Mouse (Mus musculus) gastrocnemius, adult 2 months (tissue): ENCODE measurements at regions not wholly inside any gene's neighbourhood (a gene's known extent, or its start where the extent isn't known, plus 50 kb on each side); places are given as distances from the start of the nearest gene placed in this dataset.

Source experiments
- DNase-seq: peaks from one replicate; pipeline ENCODE4 v3.0.0; 2022
- H3K27ac ChIP-seq: fragments of 200-600 bp; 2 replicates; pipeline ENCODE4 v1.8.1; 2022; ENCODE audit warnings: mild to moderate bottlenecking
- H3K4me3 ChIP-seq: fragments of 200-600 bp; 2 replicates; pipeline ENCODE4 v1.8.1; 2022; ENCODE audit warnings: mild to moderate bottlenecking, moderate library complexity
- CTCF ChIP-seq: fragments of 200-600 bp; IDR thresholded peaks from 2 replicates; pipeline ENCODE4 v1.8.1; 2022; ENCODE audit warnings: antibody characterized with exemption, mild to moderate bottlenecking, moderate library complexity
- intact Hi-C: fragments of 180-260 bp; cut with DNase I; formaldehyde crosslinking; loops from one replicate; pipeline ENCODE4 v1.15.1; 2025

DNA sequence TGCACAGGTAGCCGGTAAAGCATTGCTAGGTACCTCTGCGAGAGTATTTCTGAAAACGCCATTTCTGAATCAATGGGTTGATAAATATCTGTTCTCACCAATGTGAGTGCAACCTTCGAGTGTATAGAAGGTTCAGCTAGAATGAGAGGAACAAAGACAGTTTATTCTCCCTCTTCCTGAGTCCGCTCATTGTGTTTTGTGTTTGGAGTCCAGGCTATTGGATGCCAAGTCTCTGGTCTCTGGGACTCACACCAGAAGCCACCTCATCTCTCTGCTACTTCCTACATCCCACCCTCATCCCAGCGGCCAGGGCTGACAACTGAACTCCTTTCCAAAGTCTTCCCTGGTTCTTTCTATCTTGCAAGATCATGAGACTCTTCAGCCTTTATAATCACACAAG is 62.7 kb downstream of the Lrrc30 start:
- H3K4me3 ChIP-seq: no peak overlapping the region
- DNase-seq: no peak
- TF ChIP-seq CTCF: no peak
- intact Hi-C loops: loop anchor here (10.0 kb wide), 1 partner anchor 55 kb away; no protein-coding TSS in a partner anchor
- peak overlapping the region; percentile 49; the same call in 1 of the 2 replicates for H3K27ac ChIP-seq

DNA sequence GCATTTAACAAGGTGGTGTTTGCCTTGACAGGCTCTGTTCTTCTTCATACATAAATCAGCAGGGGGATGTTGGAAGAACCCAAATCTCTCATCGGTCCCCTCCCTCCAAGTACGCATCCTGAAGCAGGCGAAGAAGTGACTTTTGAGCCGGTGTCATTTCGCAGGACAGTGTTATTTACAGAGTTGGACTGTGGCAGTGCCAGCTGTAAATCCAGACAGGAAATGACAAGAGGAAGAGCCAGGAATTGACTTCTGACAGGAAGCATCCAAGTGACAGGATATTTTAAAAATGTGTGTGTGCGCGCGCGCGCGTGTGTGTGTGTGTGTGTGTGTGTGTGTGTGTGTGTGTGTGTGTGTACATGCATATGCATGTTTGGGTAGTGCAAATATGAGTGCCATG is 66.3 kb downstream of the Lrrc30 start:
- DNase-seq: no peak
- Histone ChIP-seq H3K4me3 (no peak overlapping the region), H3K27ac (peak overlapping the region; percentile 75)
- TF ChIP-seq CTCF: no peak
- intact Hi-C loops: loop anchor here (10.0 kb wide), 1 partner anchor 51 kb away; no protein-coding TSS in a partner anchor

DNA sequence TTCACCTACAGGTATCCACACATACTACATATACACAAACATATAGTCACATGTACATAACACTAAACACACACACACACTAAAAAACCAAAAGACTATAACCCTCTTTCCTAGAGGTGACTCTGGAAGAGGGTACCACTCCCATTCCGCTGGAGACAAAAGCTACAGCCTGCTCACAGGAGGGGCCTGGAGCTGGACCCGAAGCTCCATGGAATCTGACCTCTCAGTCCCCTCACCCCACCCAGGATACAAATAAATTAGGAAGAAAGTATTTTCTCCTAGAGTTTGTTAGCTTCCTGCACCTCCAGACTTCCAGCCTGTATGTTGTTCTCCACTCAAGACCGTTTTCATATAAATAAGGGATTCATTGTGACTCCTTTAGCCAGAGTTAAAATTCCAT is 66.8 kb downstream of the Lrrc30 start:
- intact Hi-C loops: loop anchor here (10.0 kb wide), 1 partner anchor 51 kb away; no protein-coding TSS in a partner anchor
- peak overlapping the region; percentile 75 for H3K27ac ChIP-seq

DNA sequence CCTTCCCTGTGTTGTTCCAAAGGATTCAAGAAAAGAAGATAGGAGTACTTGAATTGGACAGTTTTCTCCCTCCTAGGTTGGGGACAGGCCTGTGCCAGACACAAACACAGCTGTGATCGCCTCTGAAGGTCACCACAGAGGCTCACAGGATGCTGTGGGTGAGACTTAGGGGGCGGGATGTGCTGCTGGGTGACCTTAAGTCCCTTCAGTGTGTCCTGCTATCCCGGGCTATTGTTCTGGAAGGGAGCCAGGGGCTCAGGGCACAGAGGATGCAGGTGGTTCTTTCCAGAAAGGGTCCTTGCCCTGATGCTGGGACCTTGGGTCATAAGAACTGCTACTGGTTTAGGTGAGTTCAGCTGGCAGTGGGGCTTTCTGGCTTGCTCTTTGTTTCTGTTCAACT is 67.7 kb downstream of the Lrrc30 start:
- peak overlapping the region; percentile 75 for H3K27ac ChIP-seq
- no peak overlapping the region for H3K4me3 ChIP-seq
- intact Hi-C loops: loop anchor here (10.0 kb wide), 1 partner anchor 50 kb away; no protein-coding TSS in a partner anchor
- no peak for TF ChIP-seq CTCF
- DNase-seq: peak; percentile 27

More for the DNA sequence above, 66.8 kb downstream of the Lrrc30 start:
- H3K4me3 ChIP-seq: no peak overlapping the region
- no peak for DNase-seq
- no peak for TF ChIP-seq CTCF

DNA sequence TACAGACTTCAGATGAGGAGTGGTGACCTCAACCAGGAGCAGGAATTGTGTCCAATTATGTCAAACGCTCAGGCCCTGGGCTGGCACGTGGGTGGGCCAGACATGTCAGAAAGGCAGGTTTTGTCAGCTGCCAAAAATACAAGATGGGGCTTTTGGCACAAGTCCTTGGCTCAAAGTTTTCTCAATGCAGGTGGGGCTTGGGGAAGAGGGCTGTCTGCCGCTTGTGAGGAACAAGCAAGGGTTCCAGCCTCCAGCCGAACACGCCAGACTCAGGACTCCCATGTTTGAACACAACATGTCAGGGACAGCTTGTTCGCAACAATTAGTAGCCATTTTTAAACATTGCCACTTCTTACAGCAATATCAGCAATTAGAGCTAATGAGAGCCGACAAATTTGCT is 69.5 kb downstream of the Lrrc30 start:
- intact Hi-C loops: loop anchor here (10.0 kb wide), 1 partner anchor 48 kb away; no protein-coding TSS in a partner anchor
- TF ChIP-seq CTCF: no peak
- H3K27ac ChIP-seq: peak overlapping the region; percentile 72
- DNase-seq: no peak
- no peak overlapping the region for H3K4me3 ChIP-seq

DNA sequence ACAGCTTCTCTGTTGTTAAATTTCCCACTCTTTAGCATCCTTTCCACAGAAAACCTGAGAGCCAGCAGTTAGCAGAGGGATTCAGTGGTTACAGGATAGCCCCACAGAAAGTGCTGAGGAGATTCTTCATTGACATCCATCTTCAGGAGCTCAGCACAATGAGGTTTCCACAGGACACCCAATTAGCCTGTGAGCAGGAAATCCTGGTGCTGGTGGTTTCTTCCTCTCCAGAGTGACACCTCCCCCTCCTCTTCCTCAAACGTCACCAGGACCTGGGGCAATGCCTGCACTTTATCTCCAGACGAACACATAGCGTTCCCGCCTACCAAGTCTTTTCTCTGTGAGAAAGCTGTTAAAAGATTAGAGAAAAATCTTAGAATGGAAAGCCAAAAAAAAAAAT is 70.7 kb downstream of the Lrrc30 start:
- DNase-seq: no peak
- TF ChIP-seq CTCF: no peak
- Histone ChIP-seq H3K27ac (peak overlapping the region; percentile 72), H3K4me3 (no peak overlapping the region)
- intact Hi-C loops: loop anchor here (10.0 kb wide), 1 partner anchor 47 kb away; no protein-coding TSS in a partner anchor

DNA sequence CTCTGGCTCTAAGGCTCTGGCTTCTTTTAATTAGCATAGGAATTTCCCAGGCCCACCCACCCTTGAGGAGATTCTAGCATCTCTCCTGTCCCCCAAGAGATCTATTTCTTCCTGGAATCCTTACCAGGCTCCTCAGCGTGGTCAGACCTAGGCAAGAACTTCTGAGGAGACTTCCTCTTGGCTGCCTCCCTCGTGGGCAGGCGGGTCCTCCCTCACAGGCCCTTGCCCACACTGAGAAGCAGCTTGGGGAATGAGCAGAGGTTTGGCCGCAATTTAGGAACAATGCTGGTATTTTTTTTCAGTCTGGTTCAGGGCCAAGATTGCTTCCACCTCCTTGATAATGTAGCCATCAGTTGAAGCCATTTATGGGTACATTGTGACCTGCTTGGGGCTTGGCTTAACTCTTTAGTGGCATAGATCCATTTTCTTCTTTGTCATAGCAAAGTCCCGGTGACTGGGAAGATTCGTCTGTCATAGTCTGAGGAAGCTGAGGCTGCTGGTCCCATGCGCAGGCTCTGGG is 75.1 kb downstream of the Lrrc30 start:
- H3K4me3 ChIP-seq: no peak overlapping the region
- TF ChIP-seq CTCF: no peak
- no peak for DNase-seq
- intact Hi-C loops: no loop called here
- H3K27ac ChIP-seq: peak overlapping the region; percentile 53

DNA sequence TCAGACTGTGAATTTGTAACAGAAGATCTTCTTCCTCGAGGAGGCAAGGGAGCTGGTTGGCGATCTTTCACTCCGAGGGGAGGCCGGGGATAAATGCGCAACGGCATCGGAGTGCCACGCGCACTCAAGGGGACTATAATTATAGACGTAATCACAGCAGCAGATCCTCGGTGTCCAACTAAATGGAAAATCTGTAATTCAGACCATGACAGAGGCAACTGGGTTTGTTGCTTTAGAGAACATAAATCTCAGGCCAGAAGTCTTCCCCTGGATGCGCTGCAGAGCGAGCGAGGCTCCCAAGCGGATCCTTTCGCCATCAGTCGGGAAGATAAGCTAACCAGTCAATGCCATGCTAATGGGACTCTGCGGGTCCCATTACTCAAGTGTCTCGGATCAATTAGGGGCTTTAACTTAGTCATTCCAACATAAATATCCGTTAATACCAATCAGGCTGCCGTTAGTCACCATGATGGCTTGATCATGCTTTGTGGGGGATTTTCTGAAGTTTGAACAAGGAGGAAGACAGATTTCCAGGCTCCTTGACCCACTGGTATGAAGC is 79.9 kb downstream of the Lrrc30 start:
- no peak for DNase-seq
- H3K4me3 ChIP-seq: no peak overlapping the region
- TF ChIP-seq CTCF: no peak
- intact Hi-C loops: no loop called here
- H3K27ac ChIP-seq: no peak overlapping the region

DNA sequence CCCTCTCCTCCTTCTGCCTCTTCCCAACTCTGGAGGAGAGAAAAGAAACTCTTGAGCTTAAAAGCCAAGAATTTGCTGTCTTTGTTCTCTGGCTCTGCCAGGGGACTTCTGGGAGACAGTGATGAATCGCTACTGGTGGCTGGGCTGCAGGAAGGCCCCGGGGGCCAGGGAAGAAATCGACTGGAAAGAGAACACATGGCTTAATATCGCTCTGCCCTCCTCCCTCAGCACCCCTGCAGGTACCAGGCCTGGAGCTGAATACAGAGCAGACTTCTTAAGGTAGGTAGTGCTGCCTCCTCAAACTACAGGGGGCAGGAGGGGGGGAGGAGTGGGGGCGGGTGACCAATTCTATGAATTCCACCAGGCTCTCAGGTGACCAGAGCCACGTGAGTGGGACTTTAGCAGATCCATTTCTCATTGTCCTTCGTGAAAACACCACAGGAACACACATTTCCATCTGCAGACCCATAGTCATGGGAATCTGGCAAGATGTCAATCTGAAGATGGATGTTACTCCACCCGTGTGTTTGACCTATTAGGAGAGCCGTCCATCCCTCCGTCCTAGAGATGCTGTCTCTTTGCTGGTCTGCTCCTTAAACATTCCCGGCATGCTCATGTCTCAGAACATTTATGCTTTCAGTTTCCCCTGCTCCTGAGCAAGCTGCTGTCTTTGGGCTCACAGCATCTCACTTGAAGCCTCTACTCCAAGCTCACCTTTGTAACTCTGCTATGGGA is 83.4 kb downstream of the Lrrc30 start:
- Histone ChIP-seq H3K27ac (no peak overlapping the region), H3K4me3 (no peak overlapping the region; the same call in 1 of the 2 replicates)
- intact Hi-C loops: no loop called here
- no peak for DNase-seq
- no peak for TF ChIP-seq CTCF

DNA sequence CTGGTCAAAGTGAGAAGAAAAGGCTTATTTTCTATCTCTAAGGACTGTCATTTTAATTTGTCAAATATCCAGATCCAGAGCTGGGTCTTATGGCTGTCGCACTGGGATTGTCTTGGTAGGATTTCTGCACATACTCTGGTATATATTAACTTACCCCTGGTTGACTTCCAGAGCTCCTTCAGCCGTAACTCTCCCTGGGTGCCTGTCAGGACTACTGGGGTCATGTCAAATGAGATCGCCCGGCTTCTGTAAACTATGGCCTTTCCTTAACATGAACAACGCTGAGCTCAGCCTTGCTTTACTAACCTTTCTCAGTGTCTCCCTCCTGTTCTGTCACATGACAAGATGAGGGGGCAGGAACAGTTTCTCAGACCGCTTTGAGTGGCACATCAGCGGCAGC is 88.1 kb downstream of the Lrrc30 start:
- intact Hi-C loops: no loop called here
- no peak for DNase-seq
- TF ChIP-seq CTCF: no peak
- Histone ChIP-seq H3K27ac (no peak overlapping the region), H3K4me3 (no peak overlapping the region)

DNA sequence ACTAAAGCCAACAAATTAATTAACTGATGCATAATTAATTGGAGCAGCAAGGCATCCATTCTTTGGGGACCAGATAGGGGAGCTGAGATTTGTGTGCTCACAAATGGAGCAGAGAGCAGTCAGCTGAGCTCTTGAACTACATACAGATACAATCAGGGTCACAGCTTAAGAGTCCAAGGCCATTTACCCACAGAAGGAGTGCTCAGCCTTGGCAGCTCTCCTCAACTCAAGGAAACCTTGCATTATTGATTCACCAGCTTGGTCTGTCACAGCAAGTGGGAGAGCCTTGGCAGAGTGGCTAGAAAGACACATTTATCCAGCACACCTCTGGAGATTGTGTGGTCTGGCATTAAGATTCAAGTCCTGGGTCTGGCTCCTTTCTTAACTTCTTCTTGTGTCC is 100.2 kb downstream of the Lrrc30 start:
- no peak overlapping the region for H3K27ac ChIP-seq
- intact Hi-C loops: no loop called here
- H3K4me3 ChIP-seq: no peak overlapping the region
- no peak for DNase-seq
- no peak for TF ChIP-seq CTCF

DNA sequence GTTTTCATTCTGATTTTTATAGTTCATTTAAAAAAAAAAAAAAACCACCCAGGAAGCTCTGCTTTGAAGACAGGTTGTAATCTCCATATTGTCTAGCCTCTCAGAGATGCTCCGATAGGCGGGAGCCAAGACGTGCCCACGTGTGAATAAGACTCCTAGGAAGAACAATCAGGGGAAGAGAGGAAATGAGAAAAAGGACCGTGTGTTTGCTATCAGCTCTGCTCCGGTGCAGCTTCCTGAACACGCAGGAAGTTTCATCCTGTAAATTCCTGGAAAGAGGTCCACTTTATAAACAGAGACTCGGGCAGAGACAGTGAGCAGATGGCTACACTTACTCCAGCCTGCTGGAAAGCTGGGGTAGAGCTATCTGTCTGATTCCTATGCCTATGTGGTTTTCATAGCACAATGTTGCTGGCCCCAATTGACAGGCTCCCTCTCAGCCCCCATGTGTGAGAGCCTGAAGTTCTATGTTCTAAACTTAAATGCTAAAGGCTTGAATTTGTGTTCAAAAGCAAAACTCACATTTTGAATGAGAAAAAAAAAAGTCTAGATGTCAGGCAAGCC is 111.6 kb downstream of the Lrrc30 start:
- TF ChIP-seq CTCF: no peak
- Histone ChIP-seq H3K4me3 (no peak overlapping the region), H3K27ac (peak overlapping the region; percentile 68)
- intact Hi-C loops: no loop called here
- DNase-seq: no peak

DNA sequence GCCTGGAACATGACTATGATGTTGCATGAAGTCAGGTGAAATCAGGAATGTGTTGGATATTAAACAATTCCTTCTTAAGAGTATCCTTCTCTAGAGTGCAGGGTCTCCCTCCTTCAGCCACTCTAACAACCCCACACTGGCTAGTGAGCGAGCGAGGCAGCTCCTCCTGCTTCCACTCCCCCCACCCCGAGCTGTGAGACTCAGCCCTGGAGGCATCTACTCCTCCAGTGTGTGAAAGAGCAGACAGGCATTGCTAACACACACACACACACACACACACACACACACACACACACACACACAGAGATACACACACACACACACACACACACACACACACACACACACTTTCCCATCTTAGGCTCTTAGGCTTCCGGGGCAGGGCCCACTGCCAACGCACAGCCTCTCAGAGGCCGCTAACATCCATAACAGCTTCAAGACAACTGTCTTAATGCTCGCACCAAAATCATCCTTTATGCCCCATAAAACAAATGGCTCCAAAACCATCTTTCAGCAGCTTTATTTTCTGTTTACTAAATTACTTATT is 116.8 kb downstream of the Lrrc30 start:
- no peak for DNase-seq
- no peak overlapping the region for H3K4me3 ChIP-seq
- peak overlapping the region; percentile 84 for H3K27ac ChIP-seq
- intact Hi-C loops: loop anchor here (10.0 kb wide), 1 partner anchor 49 kb away; no protein-coding TSS in a partner anchor
- TF ChIP-seq CTCF: no peak
